8 mouse cellular contexts compared by ENCODE assay signal in the genomic region with DNA sequence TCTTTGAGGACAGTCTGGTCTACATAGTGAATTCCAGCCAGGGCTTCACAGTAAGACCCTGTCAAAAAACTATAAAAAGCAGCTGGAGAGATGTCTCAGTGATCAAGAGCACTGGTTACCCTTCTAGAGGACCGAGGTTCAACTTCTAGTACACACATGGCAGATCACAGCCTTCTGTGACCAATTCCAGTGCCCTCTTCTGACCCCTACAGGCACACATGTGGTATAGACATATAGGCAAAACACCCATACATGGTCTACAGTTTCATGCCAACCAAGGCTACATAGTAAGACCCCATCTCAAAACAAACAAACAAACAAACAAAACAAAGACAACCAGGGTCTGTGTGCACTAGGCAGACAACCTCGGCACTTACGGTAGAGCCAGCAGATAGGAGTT. TPM values are rescaled to one million over a fixed set of nuclear protein-coding genes. Genes with fewer than 3 reads are reported as not detected.
DNase-seq lines count a peak whose midpoint lies in the region; ATAC-seq and TF ChIP-seq lines count a peak whose summit lies in the region.

No protein-coding gene starts in this region.

- no peak for TF ChIP-seq POLR2A in kidney, adult 2 months (IDR thresholded peaks at IDR 0.05; ENCODE audit: low read depth, low read length)

- H3K27ac ChIP-seq in kidney, adult 2 months (ENCODE audit: insufficient read depth, low read depth, low read length): no peak overlapping the region
- no peak overlapping the region for H3K27ac ChIP-seq in liver, postnatal 0 days (ENCODE audit: low read depth)
- H3K27ac ChIP-seq in heart, embryonic 10.5 days: no peak overlapping the region; the same call in 1 of the 2 replicates

- TF ChIP-seq CTCF in kidney, adult 2 months (conservative IDR thresholded peaks at IDR 0.05; ENCODE audit: insufficient read depth, insufficient read length, low read depth, low read length): peak; percentile 44
- TF ChIP-seq CTCF in liver, postnatal 0 days (IDR thresholded peaks at IDR 0.05; ENCODE audit: low read depth): peak; percentile 83

- no peak for TF ChIP-seq EP300 in liver, postnatal 0 days (IDR thresholded peaks at IDR 0.05; ENCODE audit: low read depth)

- WGBS in kidney, adult 2 months: 53% methylated on average over 3 of the region's 3 CpGs
- 50% methylated on average over 3 of the region's 3 CpGs for WGBS in liver, postnatal 0 days (ENCODE audit: insufficient replicate concordance)
- 63% methylated on average over 3 of the region's 3 CpGs for WGBS in heart, embryonic 10.5 days

- no peak overlapping the region for H3K4me2 ChIP-seq in liver, postnatal 0 days (ENCODE audit: low read depth, low read length)

- peak; percentile 21 for DNase-seq in kidney, adult 2 months
- no peak for DNase-seq in kidney, adult 11 months
- DNase-seq in CD8-positive naive resting alpha-beta T cell, adult 2 months (ENCODE audit: low read depth in 2 of 2, low spot score in 2 of 2): peak; percentile 20 to 22
- DNase-seq in NIH3T3 (ENCODE audit: low read depth): peak; percentile 55
- DNase-seq in liver, postnatal 0 days: no peak
- DNase-seq in spleen, adult 18-20 months: no peak
- no peak for DNase-seq in layer of hippocampus, adult 9-10 months (ENCODE audit: low spot score)
- no peak for DNase-seq in heart, embryonic 10.5 days (ENCODE audit: low spot score)

- no peaks in the 10 kb centered on the region for H3K9me3 ChIP-seq in liver, postnatal 0 days (ENCODE audit: low read length)
- H3K9me3 ChIP-seq in heart, embryonic 10.5 days: no peaks in the 10 kb centered on the region

- no peaks in the 10 kb centered on the region for H3K36me3 ChIP-seq in kidney, adult 2 months (ENCODE audit: control insufficient read depth, insufficient read depth, low read length)
- peaks cover 25% of the 10 kb centered on the region for H3K36me3 ChIP-seq in liver, postnatal 0 days (replicated peaks; ENCODE audit: insufficient read depth, low read length)
- H3K36me3 ChIP-seq in heart, embryonic 10.5 days: peaks cover 55% of the 10 kb centered on the region

- no peaks in the 10 kb centered on the region for H3K27me3 ChIP-seq in kidney, adult 2 months (replicated peaks; ENCODE audit: control insufficient read depth, insufficient read depth, low read length)
- no peaks in the 10 kb centered on the region for H3K27me3 ChIP-seq in liver, postnatal 0 days (ENCODE audit: insufficient read depth, low read length)
- no peaks in the 10 kb centered on the region for H3K27me3 ChIP-seq in heart, embryonic 10.5 days (ENCODE audit: insufficient read depth, poor library complexity, severe bottlenecking)

- no peak overlapping the region for H3K9ac ChIP-seq in liver, postnatal 0 days (replicated peaks)

- H3K4me1 ChIP-seq in kidney, adult 2 months (ENCODE audit: control insufficient read depth, insufficient read depth, low read length): peaks cover 8% of the 10 kb centered on the region; the same call in 1 of the 2 replicates
- H3K4me1 ChIP-seq in liver, postnatal 0 days (ENCODE audit: insufficient read depth): peaks cover 11% of the 10 kb centered on the region
- peaks cover 34% of the 10 kb centered on the region for H3K4me1 ChIP-seq in heart, embryonic 10.5 days

- no peak for ATAC-seq in liver, postnatal 0 days

- H3K4me3 ChIP-seq in kidney, adult 2 months (ENCODE audit: insufficient read depth, low read depth, low read length): no peak overlapping the region
- no peak overlapping the region for H3K4me3 ChIP-seq in liver, postnatal 0 days (ENCODE audit: low read depth, low read length)
- no peak overlapping the region for H3K4me3 ChIP-seq in heart, embryonic 10.5 days

RNA-seq across cellular contexts. Expression of a gene that starts 4.8 kb away (rescaled TPM):
- 19.8 and 20.7 TPM in 2 replicates for polyA plus RNA-seq in kidney, adult 2 months (2012; rRNA removed)
- 8.1 and 10.0 TPM in 2 replicates for polyA plus RNA-seq in liver, postnatal 0 days (2015; fragmentation: Nextera tagmentation; extraction: Ambion mirVana)
- polyA plus RNA-seq in heart, embryonic 10.5 days (2016; fragmentation: Nextera tagmentation; extraction: Ambion mirVana): 27.2 and 32.4 TPM in 2 replicates

RNA-seq across cellular contexts. Expression of a gene that starts 4.9 kb away (rescaled TPM):
- 48.5 and 55.0 TPM in 2 replicates for polyA plus RNA-seq in kidney, adult 2 months (2012; rRNA removed)
- polyA plus RNA-seq in liver, postnatal 0 days (2015; fragmentation: Nextera tagmentation; extraction: Ambion mirVana): 32.6 and 33.5 TPM in 2 replicates
- polyA plus RNA-seq in heart, embryonic 10.5 days (2016; fragmentation: Nextera tagmentation; extraction: Ambion mirVana): 104 and 161 TPM in 2 replicates

RNA-seq across cellular contexts. Expression of a gene that starts 15.2 kb away (rescaled TPM):
- 0.81 and 0.84 TPM in 2 replicates for polyA plus RNA-seq in kidney, adult 2 months (2012; rRNA removed)
- 0.19 and 0.20 TPM in 2 replicates for polyA plus RNA-seq in liver, postnatal 0 days (2015; fragmentation: Nextera tagmentation; extraction: Ambion mirVana)
- 61.0 and 89.9 TPM in 2 replicates for polyA plus RNA-seq in heart, embryonic 10.5 days (2016; fragmentation: Nextera tagmentation; extraction: Ambion mirVana)

RNA-seq across cellular contexts. Expression of a gene that starts 26.3 kb away (rescaled TPM):
- 0.50 and 0.73 TPM in 2 replicates for polyA plus RNA-seq in kidney, adult 2 months (2012; rRNA removed)
- 0.04 and 0.05 TPM in 2 replicates for polyA plus RNA-seq in liver, postnatal 0 days (2015; fragmentation: Nextera tagmentation; extraction: Ambion mirVana)
- 0.18 and 0.95 TPM in 2 replicates for polyA plus RNA-seq in heart, embryonic 10.5 days (2016; fragmentation: Nextera tagmentation; extraction: Ambion mirVana)

RNA-seq across cellular contexts. Expression of a gene that starts 30.5 kb away (rescaled TPM):
- polyA plus RNA-seq in kidney, adult 2 months (2012; rRNA removed): 20.0 and 22.5 TPM in 2 replicates
- 4.0 and 5.3 TPM in 2 replicates for polyA plus RNA-seq in liver, postnatal 0 days (2015; fragmentation: Nextera tagmentation; extraction: Ambion mirVana)
- polyA plus RNA-seq in heart, embryonic 10.5 days (2016; fragmentation: Nextera tagmentation; extraction: Ambion mirVana): 15.6 and 24.1 TPM in 2 replicates

Comparison
In these comparisons a context has a peak if more than half of its experiments do, and no peak if none do; other contexts are left out.
1. DNase-seq: peak in kidney, adult 2 months (single experiment), CD8-positive naive resting alpha-beta T cell, adult 2 months (2 of 2) and NIH3T3 (single experiment); none in kidney, adult 11 months (single experiment), liver, postnatal 0 days (single experiment), spleen, adult 18-20 months (0 of 2), layer of hippocampus, adult 9-10 months (single experiment) and heart, embryonic 10.5 days (single experiment).
2. RNA of a gene that starts 15.2 kb away (polyA plus RNA-seq): 61.0 to 89.9 TPM in heart, embryonic 10.5 days; 0.81 to 0.84 TPM in kidney, adult 2 months and 0.19 to 0.20 TPM in liver, postnatal 0 days; every median in the first group is over 10 times any median in the second.